Mouse (Mus musculus): Measurements from ENCODE around the gene Adh7.

The Adh7 gene

GRCm38 (mm10) chr3:138224363-138224954 is 6.9 kb downstream of the Adh7 start:
- no peak for DNase-seq (ENCODE audit: low spot score in 2 of 2)

- no peak for DNase-seq (ENCODE audit: low spot score in 2 of 2)
Measured at GRCm38 (mm10) chr3:138225331-138225730, 7.8 kb downstream of the Adh7 start.

- no peak for DNase-seq (ENCODE audit: low spot score in 2 of 2)
Measured at GRCm38 (mm10) chr3:138225853-138226252, 8.3 kb downstream of the Adh7 start.

- no peak for DNase-seq (ENCODE audit: low spot score in 2 of 2)
Measured at GRCm38 (mm10) chr3:138226476-138226875, 8.9 kb downstream of the Adh7 start.

GRCm38 (mm10) chr3:138227082-138227481 is 9.5 kb downstream of the Adh7 start:
- no peak for DNase-seq (ENCODE audit: low spot score in 2 of 2)

GRCm38 (mm10) chr3:138227782-138228181 is 10.2 kb downstream of the Adh7 start:
- DNase-seq (ENCODE audit: low spot score in 2 of 2): no peak

GRCm38 (mm10) chr3:138229448-138229847 is 11.9 kb downstream of the Adh7 start:
- DNase-seq (ENCODE audit: low spot score in 2 of 2): no peak

- no peak for DNase-seq (ENCODE audit: low spot score in 2 of 2)
Measured at GRCm38 (mm10) chr3:138230266-138230665, 12.7 kb downstream of the Adh7 start.

GRCm38 (mm10) chr3:138231531-138231930 is 14.0 kb downstream of the Adh7 start:
- no peak for DNase-seq (ENCODE audit: low spot score in 2 of 2)

GRCm38 (mm10) chr3:138236546-138237163 is 19.1 kb downstream of the Adh7 start:
- DNase-seq (ENCODE audit: low spot score in 2 of 2): no peak

- no peak for DNase-seq (ENCODE audit: low spot score in 2 of 2)
Measured at GRCm38 (mm10) chr3:138238046-138238445, 20.5 kb downstream of the Adh7 start.

GRCm38 (mm10) chr3:138239461-138239860 is 21.9 kb downstream of the Adh7 start:
- no peak for DNase-seq (ENCODE audit: low spot score in 2 of 2)

- DNase-seq (ENCODE audit: low spot score in 2 of 2): no peak
Measured at GRCm38 (mm10) chr3:138240411-138240810, 22.9 kb downstream of the Adh7 start.

GRCm38 (mm10) chr3:138240942-138241341 is 23.4 kb downstream of the Adh7 start:
- DNase-seq (ENCODE audit: low spot score in 2 of 2): no peak

GRCm38 (mm10) chr3:138241371-138241770 is 23.8 kb downstream of the Adh7 start:
- DNase-seq (ENCODE audit: low spot score in 2 of 2): no peak

- no peak for DNase-seq (ENCODE audit: low spot score in 2 of 2)
Measured at GRCm38 (mm10) chr3:138242021-138242726, 24.6 kb downstream of the Adh7 start.

GRCm38 (mm10) chr3:138242933-138243332 is 25.4 kb downstream of the Adh7 start:
- DNase-seq (ENCODE audit: low spot score in 2 of 2): no peak

GRCm38 (mm10) chr3:138244338-138244874 is 26.8 kb downstream of the Adh7 start:
- DNase-seq (ENCODE audit: low spot score in 2 of 2): no peak

- no peak for DNase-seq (ENCODE audit: low spot score in 2 of 2)
Measured at GRCm38 (mm10) chr3:138246511-138247020, 29.0 kb downstream of the Adh7 start.

GRCm38 (mm10) chr3:138247241-138247640 is 29.7 kb downstream of the Adh7 start:
- no peak for DNase-seq (ENCODE audit: low spot score in 2 of 2)

- DNase-seq (ENCODE audit: low spot score in 2 of 2): no peak
Measured at GRCm38 (mm10) chr3:138248011-138248410, 30.5 kb downstream of the Adh7 start.

- DNase-seq (ENCODE audit: low spot score in 2 of 2): no peak
Measured at GRCm38 (mm10) chr3:138248746-138249145, 31.2 kb downstream of the Adh7 start.

GRCm38 (mm10) chr3:138251156-138251555 is 33.6 kb downstream of the Adh7 start:
- no peak for DNase-seq (ENCODE audit: low spot score in 2 of 2)

Measured in right cerebral cortex, postnatal 36 days (tissue).